Mouse (Mus musculus) mouse trophoblast stem cell (cell line): Measurements from ENCODE around the gene Wwox.

Experiments
- in situ Hi-C, 2 experiments: fragments of 300-500 bp; cut with MseI, MboI; formaldehyde crosslinking; loops; 2 replicates in 1 of 2; 3 replicates in 1 of 2; pipeline ENCODE4 v1.15.1; 2025

The Wwox gene

GRCm38 (mm10) chr8:114853765-114854164 lies 414.3 kb downstream of the Wwox start:
- in situ Hi-C loops: no loop called here

GRCm38 (mm10) chr8:114855833-114856232 lies 416.4 kb downstream of the Wwox start:
- in situ Hi-C loops: no loop called here

DNA sequence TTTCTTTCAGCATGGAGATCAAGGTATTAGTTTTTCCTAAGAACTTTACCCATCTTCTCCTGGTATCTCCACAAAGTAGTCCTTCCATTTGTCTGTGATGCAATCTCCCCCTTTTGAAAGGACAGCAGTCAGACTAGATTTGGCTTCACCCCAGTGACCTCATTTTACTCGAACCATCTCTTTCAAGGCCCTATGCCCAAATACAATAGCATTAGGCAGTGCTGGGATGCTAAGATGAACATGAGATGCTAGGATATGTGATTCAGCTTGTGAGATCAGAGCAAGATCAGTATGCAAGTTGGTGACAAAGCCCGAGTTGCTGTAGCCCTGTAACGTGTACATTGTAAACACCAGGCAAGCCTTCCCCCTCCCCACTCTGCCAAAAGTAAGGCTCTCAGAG lies 426.5 kb downstream of the Wwox start:
- in situ Hi-C loops: no loop called here

DNA sequence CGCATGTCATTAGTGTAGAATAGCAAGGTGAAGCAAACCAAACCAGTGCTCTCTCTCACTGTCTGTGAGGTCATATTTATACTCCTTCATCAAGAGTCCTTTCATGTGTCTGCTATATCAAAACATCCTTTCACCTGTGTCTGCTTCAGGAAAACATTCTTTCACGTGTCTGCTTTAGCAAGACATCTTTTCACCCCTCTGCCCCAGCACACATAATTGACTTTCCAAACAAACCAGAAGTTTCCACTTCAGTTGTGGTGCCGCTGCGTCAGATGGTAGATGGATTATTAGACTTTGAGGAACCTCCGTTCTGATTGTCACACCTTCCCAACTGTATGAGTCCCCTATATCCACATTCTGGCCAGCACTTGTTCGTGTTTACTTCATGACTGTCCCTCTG lies 429.9 kb downstream of the Wwox start:
- in situ Hi-C loops: no loop called here

GRCm38 (mm10) chr8:114870410-114870809 lies 431.0 kb downstream of the Wwox start:
- in situ Hi-C loops: no loop called here

DNA sequence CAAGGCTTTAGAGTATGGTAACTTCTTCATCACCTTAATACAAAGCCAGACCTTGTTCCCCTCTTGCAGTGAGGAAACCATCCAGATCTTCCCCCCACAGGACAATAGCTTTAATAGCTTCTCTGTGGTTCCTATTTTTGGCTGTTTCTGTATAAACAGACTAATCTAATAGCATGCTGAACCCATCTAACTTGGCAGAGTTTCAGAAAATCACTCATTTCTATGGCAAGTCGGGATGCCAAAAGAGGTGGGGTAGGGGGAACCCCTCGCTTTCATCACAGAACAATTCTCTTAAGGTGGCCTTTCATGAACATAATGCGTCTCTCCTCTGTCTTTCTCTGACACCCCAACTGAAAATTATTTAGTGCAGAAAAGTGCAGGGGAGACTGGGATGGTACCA lies 433.0 kb downstream of the Wwox start:
- in situ Hi-C loops: no loop called here

- in situ Hi-C loops: no loop called here
Observed at GRCm38 (mm10) chr8:114875161-114875560, 435.7 kb downstream of the Wwox start.

DNA sequence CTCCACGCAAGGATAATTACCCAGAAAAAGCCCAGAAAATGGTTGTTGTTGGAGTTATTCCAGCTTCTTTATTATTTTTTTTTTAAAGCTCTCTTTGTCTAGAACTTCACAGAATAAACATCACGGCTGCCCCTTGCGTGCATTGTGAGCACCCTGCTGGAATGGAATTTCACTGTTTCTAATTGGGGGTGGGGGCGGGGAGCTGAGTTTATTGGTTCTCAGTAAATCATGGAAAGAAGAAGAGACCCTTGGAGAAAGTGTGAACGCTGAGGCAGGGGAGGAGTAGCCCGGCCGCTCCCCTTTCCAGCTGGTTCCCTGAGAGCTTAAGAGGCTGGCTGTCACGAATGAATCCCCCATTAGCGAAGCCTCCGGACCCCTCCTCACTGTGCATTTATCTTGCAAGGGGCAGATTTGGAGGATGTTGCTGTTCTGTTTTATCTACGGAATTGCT lies 436.7 kb downstream of the Wwox start:
- in situ Hi-C loops: no loop called here

GRCm38 (mm10) chr8:114876696-114877206 lies 437.3 kb downstream of the Wwox start:
- in situ Hi-C loops: no loop called here

DNA sequence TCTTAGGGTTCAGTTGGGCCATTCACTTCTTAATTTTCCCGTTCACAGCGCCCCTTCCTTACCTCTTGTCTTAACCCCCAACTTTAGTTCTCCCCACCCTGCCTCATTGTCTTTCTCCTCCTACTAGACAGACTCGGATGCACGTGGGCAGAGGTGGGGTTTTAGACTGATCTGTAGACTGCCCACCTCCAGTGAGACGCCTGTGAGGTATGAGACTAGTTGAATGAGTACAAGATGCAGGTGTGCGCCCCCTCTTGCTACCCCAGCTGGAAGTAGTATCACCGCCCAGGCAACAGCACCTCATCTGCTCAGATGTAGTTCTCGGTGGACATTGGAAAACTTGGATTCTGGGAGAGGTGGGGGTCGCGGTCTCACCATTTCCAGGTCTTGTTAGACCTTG lies 437.8 kb downstream of the Wwox start:
- in situ Hi-C loops: no loop called here

- in situ Hi-C loops: no loop called here
Observed at GRCm38 (mm10) chr8:114878449-114879276, 439.2 kb downstream of the Wwox start.

DNA sequence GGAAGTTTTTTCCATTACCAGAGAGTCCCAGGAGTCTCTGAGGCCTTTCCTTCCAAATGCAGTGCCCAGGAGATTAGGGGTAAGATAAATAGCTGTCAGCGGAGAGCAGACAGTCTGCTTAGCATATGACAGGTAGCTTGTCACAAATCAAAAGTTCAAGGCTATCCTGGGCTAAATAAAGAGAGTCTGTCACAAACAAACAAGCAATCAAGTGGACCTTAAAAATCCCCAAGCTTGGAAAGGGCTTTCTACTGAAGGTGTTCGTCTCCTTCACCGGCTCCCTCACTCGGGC lies 439.8 kb downstream of the Wwox start:
- in situ Hi-C loops: no loop called here

GRCm38 (mm10) chr8:114879678-114880077 lies 440.2 kb downstream of the Wwox start:
- in situ Hi-C loops: no loop called here

GRCm38 (mm10) chr8:114880475-114881135 lies 441.1 kb downstream of the Wwox start:
- in situ Hi-C loops: no loop called here

DNA sequence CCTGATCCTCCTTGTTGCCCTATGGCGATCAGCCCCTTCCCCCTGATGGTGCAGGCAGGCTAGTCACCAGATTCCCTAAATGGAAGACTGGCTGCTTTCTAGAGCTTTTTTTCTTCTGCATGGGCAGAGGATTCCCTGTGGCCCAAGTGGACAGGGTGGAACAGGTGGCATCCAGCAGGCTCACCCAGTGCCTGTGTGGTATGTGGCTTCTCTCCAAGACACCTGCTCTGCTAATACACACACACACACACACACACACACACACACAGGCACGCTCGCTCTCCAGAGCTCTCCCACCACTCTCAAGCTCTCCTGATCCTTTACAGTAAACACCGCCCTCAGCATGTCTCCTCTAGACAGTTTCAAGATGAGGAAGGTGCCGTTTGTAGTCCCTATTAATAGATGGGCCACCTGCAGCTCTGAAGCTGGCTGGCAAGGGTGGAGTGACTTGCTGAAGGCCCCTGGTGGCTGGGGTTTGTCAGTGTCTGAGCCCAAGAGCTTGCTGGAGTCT lies 442.5 kb downstream of the Wwox start:
- in situ Hi-C loops: no loop called here

DNA sequence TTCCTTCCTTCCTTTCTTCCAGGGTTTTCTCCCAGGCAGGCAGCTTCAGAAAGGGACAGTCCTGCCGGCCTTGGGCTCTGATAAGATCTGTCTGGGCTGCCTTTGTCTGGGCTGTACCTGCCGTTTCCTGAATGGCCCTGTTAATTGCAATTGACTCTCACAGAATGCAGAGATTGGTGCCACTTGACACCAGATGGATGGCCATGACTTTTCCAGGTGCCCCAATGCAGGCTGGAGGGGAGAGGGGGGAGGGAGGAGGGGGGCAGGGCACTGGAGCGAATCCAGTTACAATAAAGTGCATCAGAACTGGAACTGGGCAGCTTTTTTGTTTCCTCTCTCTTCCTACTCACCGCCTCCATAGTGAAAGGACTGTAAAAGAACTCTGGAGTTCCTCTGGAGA lies 443.0 kb downstream of the Wwox start:
- in situ Hi-C loops: no loop called here

DNA sequence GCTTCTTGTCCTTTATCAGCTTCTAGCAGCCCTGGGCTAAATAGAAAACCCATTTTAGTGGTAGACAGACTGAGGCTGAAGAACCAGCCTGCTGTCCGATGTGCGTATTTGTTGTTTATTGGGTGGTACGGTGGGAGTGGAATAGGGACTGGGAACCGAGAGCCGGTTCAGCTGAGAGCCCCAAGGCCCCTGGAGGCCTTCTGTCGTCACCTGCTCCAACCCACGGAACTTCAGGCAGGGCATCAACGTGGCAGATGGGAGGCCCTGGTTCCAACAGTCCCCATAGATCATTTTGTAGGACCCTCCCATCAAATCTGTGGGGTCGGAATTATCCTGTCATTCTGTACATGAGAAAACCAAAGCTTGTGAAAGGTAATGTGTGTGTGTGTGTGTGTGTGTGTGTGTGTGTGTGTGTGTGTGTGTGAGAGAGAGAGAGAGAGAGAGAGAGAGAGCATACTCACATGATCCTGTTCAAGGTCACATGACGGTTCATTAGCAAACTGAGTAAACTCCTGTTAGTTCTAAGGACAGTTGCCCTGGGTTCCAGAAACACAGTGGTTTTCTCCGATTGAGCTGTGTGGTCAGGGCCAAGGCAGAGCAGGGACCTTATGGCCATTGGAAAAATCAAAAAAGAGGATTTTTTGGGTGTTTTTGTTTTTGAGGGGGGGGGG lies 443.6 kb downstream of the Wwox start:
- in situ Hi-C loops: no loop called here

GRCm38 (mm10) chr8:114883967-114884366 lies 444.5 kb downstream of the Wwox start:
- in situ Hi-C loops: no loop called here

DNA sequence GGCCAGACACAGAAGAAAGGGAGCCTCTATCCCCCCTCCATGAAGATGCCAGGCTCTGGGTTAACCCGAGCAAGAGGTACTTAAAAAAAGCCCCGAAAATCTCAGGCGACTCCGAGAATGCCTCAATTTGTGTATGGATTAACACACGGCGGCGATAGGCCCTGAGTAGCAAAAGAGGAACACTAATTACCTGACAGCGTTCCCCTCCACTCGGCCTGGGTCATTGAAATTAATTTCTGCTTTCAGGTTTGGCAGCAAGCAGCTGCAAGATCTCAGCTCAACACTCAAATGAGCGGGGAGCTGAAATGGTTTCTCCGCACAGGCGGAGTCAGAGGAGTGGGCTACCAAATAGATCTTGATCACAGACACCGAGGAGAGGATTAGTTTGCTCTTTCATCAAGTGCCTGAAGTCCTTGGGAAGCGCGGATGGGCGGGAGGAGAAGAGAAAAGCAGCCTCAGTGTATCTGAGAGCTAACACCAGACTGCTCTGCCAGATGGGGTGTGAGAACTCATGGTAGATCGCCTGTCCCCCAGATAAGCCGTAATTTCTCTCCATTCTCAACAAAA lies 445.7 kb downstream of the Wwox start:
- in situ Hi-C loops: no loop called here

DNA sequence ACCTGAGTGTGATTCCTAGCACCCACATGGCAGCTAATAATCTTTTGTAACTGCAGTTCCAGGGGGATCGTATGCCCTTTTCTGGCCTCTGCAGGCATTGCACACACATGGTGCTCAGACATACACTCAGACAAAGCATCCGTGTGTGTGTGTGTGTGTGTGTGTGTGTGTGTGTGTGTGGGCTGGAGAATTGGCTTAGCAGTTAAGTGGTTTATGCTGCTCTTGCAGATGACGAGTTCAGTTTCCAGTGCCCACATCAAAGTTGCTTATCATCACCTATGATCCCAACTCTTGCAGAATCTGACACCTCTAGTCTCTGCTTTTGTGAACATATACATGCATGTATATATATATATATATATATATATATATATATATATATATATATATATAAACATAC lies 448.9 kb downstream of the Wwox start:
- in situ Hi-C loops: no loop called here

DNA sequence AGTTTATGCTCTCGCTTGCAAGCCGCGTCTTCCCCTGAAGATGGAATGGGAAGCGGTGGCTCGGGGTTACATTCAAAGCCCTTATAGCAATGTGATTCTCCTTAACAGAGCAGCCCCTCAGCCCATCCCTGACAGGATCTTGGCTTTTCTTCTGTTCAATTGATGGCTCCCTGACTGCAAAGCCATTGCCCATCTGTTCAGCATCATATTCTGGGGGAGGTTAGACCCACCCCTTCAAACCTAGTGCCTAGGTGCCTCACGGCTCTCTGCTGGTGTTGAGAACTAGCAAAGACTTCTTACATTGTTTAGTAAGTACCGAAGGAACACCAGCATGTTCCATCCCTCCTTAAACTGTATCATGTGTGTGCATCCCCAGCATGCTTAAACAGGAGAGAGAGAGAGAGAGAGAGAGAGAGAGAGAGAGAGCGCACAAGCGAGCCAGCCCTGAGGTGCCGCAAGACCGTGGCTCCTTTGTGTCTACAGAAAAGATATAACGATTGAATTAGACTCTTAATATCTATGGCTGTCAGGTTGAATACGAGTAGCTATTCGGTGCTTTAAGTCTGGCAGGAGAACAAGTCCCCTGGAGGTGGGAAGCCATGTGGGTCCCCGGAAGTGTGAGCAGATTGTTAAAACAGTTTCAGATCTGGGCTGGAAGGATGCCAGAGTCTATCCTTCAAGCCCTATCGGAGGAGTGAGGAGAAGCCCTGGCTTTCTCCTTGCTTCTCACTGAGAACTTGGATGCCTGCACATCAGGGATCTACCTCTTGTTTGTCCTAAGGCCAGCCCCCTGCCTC lies 450.3 kb downstream of the Wwox start:
- in situ Hi-C loops: no loop called here
